Mouse (Mus musculus): ENCODE results near the gene Cd4.
"Not testable (repeated sequence)": the region's sequence is repeated elsewhere in the genome, so short reads cannot be mapped to it uniquely, and the experiment has no call there.

GRCm38 (mm10) chr6:124831199-124831598 is 56.8 kb downstream of the Cd4 start:
- TF ChIP-seq CTCF (IDR thresholded peaks at IDR 0.05; ENCODE audit: low read depth, low read length); POLR2A (IDR thresholded peaks at IDR 0.05; ENCODE audit: extremely low read depth, insufficient read depth, low read length): not testable (repeated sequence)
